Mouse (Mus musculus) limb, embryonic 12.5 days (tissue): ENCODE results near the gene Parva. TPM values are rescaled to one million over a fixed set of nuclear protein-coding genes. Genes with fewer than 3 reads are reported as not detected.

Experiments used
- ATAC-seq: fragments of 200-750 bp; cut with Nextera tagmentation; 2 replicates; pipeline ENCODE4 v1.8.0; 2017; ENCODE audit warnings: low read depth, moderate TSS enrichment; ENCODE audit not compliant: insufficient number of reproducible peaks, insufficient read depth, low FRiP score, low TSS enrichment
- H3K27ac ChIP-seq: fragments of 300-500 bp; sonication (generic); 2 replicates; pipeline ENCODE4 v1.5.1; 2016; ENCODE audit warnings: mild to moderate bottlenecking, moderate library complexity
- H3K27me3 ChIP-seq: fragments of 300-500 bp; sonication (generic); 2 replicates; pipeline ENCODE4 v1.6.1; 2016; ENCODE audit warnings: mild to moderate bottlenecking, moderate library complexity
- H3K36me3 ChIP-seq: fragments of 300-500 bp; sonication (generic); 2 replicates; pipeline ENCODE4 v1.6.1; 2016; ENCODE audit warnings: mild to moderate bottlenecking, moderate library complexity
- H3K4me1 ChIP-seq: fragments of 300-500 bp; sonication (generic); replicated peaks from 2 replicates; pipeline ENCODE4 v1.6.1; 2016
- H3K4me2 ChIP-seq: fragments of 300-500 bp; sonication (generic); 2 replicates; pipeline ENCODE4 v1.6.1; 2016; ENCODE audit warnings: mild to moderate bottlenecking, moderate library complexity
- H3K4me3 ChIP-seq: fragments of 300-500 bp; sonication (generic); replicated peaks from 2 replicates; pipeline ENCODE4 v1.5.1; 2016; ENCODE audit warnings: mild to moderate bottlenecking
- H3K9ac ChIP-seq: fragments of 300-500 bp; sonication (generic); replicated peaks from 2 replicates; pipeline ENCODE4 v1.6.1; 2016; ENCODE audit warnings: mild to moderate bottlenecking, moderate library complexity
- H3K9me3 ChIP-seq: fragments of 300-500 bp; sonication (generic); 2 replicates; pipeline ENCODE4 v1.6.1; 2016; ENCODE audit warnings: mild to moderate bottlenecking, moderate library complexity
- WGBS: fragments of 180-500 bp; shearing (Covaris S2); methylation state at CpG from one replicate; pipeline ENCODE4 v1.1.7; 2016; 5-methylcytosine and 5-hydroxymethylcytosine counted together
- polyA plus RNA-seq: library from polyadenylated mRNA; unstranded; fragments of >200 nt; fragmentation: Nextera tagmentation; extraction: Ambion mirVana; gene quantifications from 2 replicates; pipeline ENCODE4 v1.2.1, GENCODE M21; 2016

The Parva gene
- polyA plus RNA-seq, 1 experiment from 2014 or later: 82.7 TPM

DNA sequence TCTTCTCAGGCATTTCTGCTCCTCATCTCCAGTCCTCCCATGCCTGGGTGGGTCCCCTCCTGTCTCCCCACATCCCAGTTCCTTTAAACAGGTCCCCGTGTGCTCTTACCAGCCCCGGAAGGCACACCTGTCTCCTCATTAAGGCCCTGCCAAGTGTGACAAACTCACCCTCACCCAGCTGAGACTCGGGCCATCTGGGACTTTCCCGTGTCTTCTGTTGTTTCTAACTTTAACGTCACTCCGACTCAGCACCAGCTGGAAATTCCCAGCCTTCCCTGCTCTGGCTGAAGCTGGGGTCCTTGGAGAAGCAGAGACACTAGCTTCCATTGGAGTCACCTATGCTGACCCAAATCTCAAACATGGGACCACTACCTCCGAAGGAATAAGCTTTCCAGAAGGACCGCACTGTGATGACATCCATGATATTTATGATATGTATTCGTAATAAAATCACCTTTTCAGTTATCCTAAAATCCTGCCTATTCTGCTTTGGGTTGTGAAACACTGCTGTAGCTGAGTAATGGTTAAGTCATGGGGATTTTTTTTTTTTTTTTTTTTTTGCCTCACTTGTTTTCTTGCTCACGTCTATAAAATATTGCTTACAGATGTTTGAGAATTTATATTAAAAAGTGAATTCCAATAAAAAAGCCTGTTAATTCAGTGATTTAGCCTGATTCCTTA is 72.3 kb downstream of the Parva start:
- H3K4me2 ChIP-seq: peak overlapping the region; percentile 19
- 15% methylated on average over 10 of the region's 10 CpGs for WGBS
- ATAC-seq: no peak

DNA sequence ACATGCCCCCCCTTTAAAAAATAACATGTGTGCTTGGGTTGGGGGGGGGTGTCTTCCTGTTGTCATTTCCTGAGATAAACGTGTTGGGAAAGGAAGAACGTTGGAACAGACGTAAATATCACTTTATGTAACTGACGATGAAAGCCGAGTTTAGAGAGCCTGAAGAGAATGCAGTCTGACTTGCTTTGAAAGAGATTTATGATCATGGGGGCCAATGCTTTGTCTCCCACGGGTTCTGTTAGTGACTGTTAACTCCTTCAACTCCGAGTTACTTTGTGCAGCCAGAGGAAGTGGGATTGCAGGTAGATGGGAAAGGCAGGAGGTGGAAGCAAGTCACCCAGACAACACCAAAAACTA is 72.8 kb downstream of the Parva start:
- no peaks in the 10 kb centered on the region for H3K27me3 ChIP-seq
- ATAC-seq: no peak
- H3K4me3 ChIP-seq: no peak overlapping the region
- H3K4me2 ChIP-seq: peak overlapping the region; percentile 19; the same call in 1 of the 2 replicates
- no peak overlapping the region for H3K27ac ChIP-seq
- H3K4me1 ChIP-seq: peaks cover 73% of the 10 kb centered on the region
- H3K36me3 ChIP-seq: no peaks in the 10 kb centered on the region
- no peak overlapping the region for H3K9ac ChIP-seq
- WGBS: 1% methylated on average over 7 of the region's 7 CpGs
- no peaks in the 10 kb centered on the region for H3K9me3 ChIP-seq

More for the DNA sequence above, 72.3 kb downstream of the Parva start:
- H3K4me3 ChIP-seq: no peak overlapping the region
- H3K4me1 ChIP-seq: peaks cover 78% of the 10 kb centered on the region
- no peak overlapping the region for H3K9ac ChIP-seq
- no peaks in the 10 kb centered on the region for H3K36me3 ChIP-seq
- H3K9me3 ChIP-seq: no peaks in the 10 kb centered on the region
- peak overlapping the region; percentile 77 for H3K27ac ChIP-seq
- no peaks in the 10 kb centered on the region for H3K27me3 ChIP-seq

DNA sequence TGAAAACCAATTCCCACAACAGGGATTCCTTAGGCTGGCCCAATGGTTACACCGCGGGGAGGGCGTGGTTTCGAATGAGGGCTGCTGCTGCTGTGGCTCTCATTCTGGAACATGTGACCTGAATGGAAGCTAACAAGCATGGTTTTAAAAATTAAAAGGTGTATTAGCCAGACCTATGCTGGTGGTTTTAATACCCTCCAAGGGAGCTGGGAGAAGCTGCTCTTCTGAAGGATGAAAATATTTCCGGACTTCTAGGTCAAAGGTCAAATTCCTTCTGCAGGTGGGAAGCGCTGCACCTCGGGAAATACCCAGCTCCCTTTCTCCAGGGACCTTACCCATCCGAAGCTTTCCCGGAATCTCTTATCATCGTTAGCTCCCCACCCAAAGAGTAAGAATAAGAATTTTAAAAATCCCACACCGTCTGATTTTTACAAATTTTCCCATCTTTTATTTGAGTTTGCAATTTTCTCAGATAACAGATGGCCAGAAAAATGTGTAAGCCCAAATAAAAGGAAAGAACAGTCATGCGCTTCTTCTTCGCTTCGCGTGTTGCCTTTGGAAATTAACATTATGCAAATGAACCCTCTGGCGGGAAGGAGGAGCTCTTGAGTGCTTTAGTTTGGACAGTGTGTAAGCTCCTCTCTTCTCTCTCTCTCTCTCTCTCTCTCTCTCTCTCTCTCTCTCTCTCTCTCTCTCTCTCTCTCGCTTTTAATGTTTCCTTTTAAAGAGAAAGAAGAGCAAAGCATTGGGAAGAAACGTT is 74.9 kb downstream of the Parva start:
- H3K4me3 ChIP-seq: no peak overlapping the region
- 29% methylated on average over 17 of the region's 18 CpGs for WGBS
- no peak overlapping the region for H3K9ac ChIP-seq
- 0 out of 2 replicates have a peak, but pooled peaks cover 2% of the 10 kb centered on the region for H3K27me3 ChIP-seq
- no peaks in the 10 kb centered on the region for H3K9me3 ChIP-seq
- no peak for ATAC-seq
- peaks cover 64% of the 10 kb centered on the region for H3K4me1 ChIP-seq
- H3K36me3 ChIP-seq: no peaks in the 10 kb centered on the region
- peak overlapping the region; percentile 35 for H3K4me2 ChIP-seq
- H3K27ac ChIP-seq: peak overlapping the region; percentile 91

DNA sequence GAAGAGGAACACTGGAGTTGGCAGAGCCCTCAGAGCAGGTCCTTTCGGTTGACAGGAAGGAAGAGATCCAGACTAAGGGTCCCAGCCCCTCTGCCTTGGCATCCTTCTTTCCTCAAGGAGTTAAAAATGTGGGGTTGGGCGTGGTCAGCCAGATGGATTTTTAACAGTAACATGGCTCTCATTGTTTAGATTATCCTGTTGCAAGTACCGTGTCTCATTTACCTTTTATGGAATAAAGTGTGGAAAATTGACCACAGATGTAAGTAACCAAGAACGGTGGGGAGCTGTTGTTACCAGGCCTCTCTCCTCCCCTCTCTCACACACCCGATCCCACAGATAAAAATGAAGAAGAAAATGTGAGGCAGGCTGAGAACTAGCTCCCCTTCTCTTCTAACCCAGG is 75.5 kb downstream of the Parva start:
- peaks cover 64% of the 10 kb centered on the region for H3K4me1 ChIP-seq
- no peak for ATAC-seq
- no peaks in the 10 kb centered on the region for H3K9me3 ChIP-seq
- WGBS: 9% methylated on average over 5 of the region's 5 CpGs
- H3K9ac ChIP-seq: no peak overlapping the region; the same call in 1 of the 2 replicates
- H3K4me3 ChIP-seq: no peak overlapping the region
- H3K27ac ChIP-seq: peak overlapping the region; percentile 91
- H3K36me3 ChIP-seq: no peaks in the 10 kb centered on the region
- H3K27me3 ChIP-seq: 0 out of 2 replicates have a peak, but pooled peaks cover 6% of the 10 kb centered on the region
- H3K4me2 ChIP-seq: peak overlapping the region; percentile 35

DNA sequence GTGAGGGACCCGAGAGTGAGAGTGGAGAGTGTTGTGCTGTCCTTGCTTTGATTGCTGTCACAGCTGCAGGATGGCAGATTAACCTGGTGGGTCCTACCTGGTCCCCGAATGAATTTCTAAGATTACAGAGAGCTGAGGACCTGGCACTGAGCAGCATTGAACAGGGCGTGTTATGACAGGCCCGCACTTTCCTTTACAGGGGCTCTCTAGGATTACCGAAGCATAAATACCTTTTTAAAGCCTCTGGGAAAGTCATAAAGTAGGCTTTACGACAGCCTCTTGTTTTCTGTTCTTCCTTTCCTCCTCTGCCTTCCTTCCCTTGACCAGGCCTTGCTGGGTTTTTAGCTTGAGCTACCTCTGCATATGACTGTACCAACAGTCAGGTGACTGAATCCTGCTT is 76.1 kb downstream of the Parva start:
- peaks cover 63% of the 10 kb centered on the region for H3K4me1 ChIP-seq
- H3K4me2 ChIP-seq: peak overlapping the region; percentile 35
- no peak for ATAC-seq
- no peak overlapping the region for H3K9ac ChIP-seq
- 9% methylated on average over 6 of the region's 6 CpGs for WGBS
- H3K9me3 ChIP-seq: no peaks in the 10 kb centered on the region
- H3K27me3 ChIP-seq: peaks cover 10% of the 10 kb centered on the region; the same call in 1 of the 2 replicates
- no peaks in the 10 kb centered on the region for H3K36me3 ChIP-seq
- H3K4me3 ChIP-seq: no peak overlapping the region
- H3K27ac ChIP-seq: peak overlapping the region; percentile 91

DNA sequence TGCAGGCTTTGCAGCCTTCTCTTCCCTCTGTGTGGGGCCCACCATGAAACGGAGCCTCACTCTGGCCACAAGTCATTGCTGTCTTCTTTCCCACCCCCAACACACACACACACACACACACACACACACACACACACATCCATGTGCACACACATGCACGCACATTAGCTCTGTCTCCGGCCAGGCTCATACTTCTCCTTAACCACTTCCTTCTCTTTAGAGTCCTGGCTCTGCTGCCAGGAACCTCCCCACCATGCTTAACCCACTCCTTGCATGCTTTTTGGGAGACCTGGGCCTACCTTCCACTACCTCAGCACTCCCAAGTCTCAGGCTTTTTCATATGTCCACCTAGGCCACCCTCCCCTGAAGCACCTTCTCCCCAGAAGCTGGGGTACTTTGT is 76.6 kb downstream of the Parva start:
- no peaks in the 10 kb centered on the region for H3K9me3 ChIP-seq
- WGBS: 27% methylated on average over 3 of the region's 3 CpGs
- peak overlapping the region; percentile 91 for H3K27ac ChIP-seq
- no peak overlapping the region for H3K4me3 ChIP-seq
- no peak overlapping the region for H3K9ac ChIP-seq
- H3K4me2 ChIP-seq: peak overlapping the region; percentile 35; the same call in 1 of the 2 replicates
- no peaks in the 10 kb centered on the region for H3K36me3 ChIP-seq
- peaks cover 63% of the 10 kb centered on the region for H3K4me1 ChIP-seq
- H3K27me3 ChIP-seq: peaks cover 14% of the 10 kb centered on the region; the same call in 1 of the 2 replicates
- no peak for ATAC-seq

DNA sequence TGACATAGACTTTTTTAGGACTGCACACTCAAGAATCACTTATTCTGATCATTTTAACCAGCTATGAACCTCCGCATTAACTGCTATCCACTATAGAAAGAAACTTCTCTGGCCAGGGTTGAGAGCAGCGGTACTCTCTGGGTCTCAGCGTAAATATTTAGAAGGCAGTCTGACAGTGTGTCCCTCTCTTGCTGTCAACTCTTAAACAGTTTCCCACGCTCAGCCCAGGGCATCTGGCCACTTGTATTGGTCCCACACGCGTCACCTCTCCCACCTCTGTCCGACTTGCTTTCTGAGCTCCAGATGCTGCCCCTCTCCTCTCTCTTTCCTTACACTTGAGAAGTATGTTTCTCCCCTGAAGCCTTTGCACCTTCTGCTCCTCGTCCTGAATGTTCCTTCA is 81.8 kb downstream of the Parva start:
- Histone ChIP-seq H3K9me3 (no peaks in the 10 kb centered on the region), H3K27ac (no peak overlapping the region), H3K4me2 (no peak overlapping the region), H3K27me3 (peaks cover 15% of the 10 kb centered on the region; the same call in 1 of the 2 replicates), H3K36me3 (no peaks in the 10 kb centered on the region), H3K4me1 (peaks cover 53% of the 10 kb centered on the region), H3K9ac (no peak overlapping the region), H3K4me3 (no peak overlapping the region)
- no peak for ATAC-seq
- 55% methylated on average over 8 of the region's 8 CpGs for WGBS

DNA sequence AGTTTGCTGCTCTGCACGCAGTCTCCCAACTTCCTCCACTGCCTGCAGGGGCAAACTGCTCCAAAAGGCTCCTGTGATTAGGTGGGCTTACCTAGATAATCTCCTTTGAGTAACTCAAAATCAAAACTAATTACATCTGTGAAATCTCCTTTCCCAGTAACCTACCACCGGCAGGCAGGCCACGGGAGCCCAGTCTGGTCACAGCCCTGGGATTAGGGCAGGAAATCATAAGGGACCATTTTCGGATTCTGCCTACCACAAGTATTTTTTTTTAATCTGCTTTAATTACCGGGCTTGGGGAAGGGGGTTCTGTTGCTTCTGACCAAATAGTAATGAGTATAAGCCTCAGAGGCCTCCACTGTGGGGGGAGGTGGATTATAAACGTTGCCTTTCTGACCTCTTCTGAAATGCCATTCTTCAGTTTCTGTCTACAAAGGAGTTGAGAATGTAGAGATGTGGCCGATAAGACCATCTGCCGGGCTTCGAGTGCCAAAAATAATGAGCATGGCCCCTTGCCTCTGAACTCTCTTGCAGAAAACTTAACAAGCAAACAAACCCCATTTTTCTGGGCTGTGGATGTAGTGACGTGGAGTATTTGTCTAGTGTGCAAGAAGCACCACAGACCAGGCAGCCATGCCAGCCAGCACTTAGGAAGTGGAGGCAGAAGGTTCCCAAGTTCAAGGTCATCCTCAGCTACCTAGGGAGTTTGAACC is 83.2 kb downstream of the Parva start:
- Histone ChIP-seq H3K27ac (peak overlapping the region; percentile 17; the same call in 1 of the 2 replicates), H3K9ac (no peak overlapping the region), H3K27me3 (peaks cover 15% of the 10 kb centered on the region; the same call in 1 of the 2 replicates), H3K36me3 (no peaks in the 10 kb centered on the region), H3K4me1 (peaks cover 50% of the 10 kb centered on the region), H3K9me3 (no peaks in the 10 kb centered on the region), H3K4me3 (no peak overlapping the region), H3K4me2 (no peak overlapping the region)
- no peak for ATAC-seq
- whole genome bisulfite sequencing: 28% methylated on average over 10 of the region's 10 CpGs

DNA sequence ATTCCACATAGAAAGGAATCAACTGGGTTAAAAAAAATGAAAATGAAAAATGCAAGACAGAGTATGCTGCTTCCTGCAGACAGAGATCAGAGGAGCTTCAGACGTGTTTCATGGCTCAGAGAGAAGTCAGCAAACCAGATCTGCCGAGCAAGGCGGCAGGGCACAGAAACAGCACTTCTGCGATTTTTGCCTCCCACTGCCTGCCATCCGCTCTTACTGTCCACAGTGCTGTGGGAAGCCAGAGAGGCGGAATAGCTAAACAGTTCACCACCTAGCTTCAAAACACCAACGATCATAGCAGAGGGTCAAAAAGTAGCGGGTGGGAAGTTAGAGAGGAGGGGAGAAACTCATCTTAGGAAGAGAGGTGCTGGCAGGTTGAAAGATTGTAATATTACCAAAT is 84.0 kb downstream of the Parva start:
- 68% methylated on average over 8 of the region's 8 CpGs for WGBS

DNA sequence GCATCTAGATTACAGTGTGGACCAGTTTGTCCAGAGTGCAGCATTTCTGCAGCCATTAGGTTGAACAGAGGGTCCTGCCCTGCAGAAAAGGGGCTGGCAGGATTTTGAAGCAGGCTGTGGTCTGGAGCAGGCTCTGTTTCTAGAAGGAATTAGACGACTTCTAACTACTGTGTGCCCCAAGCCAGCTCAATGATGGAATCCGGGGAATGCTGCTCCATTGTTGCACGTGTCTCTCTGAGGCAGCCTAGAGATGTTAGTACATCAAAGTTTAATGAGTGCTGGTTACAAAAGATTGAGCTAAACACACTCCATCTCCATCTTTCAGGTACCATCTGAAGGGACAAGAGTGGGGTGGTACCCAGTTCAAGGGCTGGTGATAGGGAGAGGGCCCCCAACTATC is 85.0 kb downstream of the Parva start:
- H3K27ac ChIP-seq: no peak overlapping the region

More for the DNA sequence above, 84.0 kb downstream of the Parva start:
- Histone ChIP-seq H3K9ac (no peak overlapping the region), H3K9me3 (no peaks in the 10 kb centered on the region), H3K27ac (no peak overlapping the region), H3K27me3 (peaks cover 15% of the 10 kb centered on the region; the same call in 1 of the 2 replicates), H3K4me1 (peaks cover 46% of the 10 kb centered on the region), H3K4me2 (no peak overlapping the region), H3K36me3 (no peaks in the 10 kb centered on the region), H3K4me3 (no peak overlapping the region)
- ATAC-seq: no peak

DNA sequence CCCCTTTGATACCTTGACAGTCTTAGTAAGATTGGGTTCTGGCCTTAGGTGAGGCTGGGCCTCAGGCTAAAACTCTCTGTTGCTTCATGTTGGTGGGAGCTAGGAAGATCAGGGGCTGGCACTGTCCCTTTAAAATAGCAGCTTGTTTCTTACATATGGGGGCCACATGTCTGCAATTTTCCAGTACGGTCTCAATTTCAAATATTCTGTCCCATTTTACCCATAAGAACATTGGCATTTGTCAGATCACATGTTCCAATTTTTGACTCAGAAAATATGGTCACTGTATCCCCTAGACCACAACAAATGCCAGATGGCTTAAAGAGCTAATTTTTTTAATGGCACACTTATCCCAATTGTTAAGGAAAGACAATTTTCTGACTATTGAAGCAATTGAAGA is 85.6 kb downstream of the Parva start:
- no peaks in the 10 kb centered on the region for H3K9me3 ChIP-seq
- no peak for ATAC-seq
- H3K27ac ChIP-seq: no peak overlapping the region
- peaks cover 46% of the 10 kb centered on the region for H3K4me1 ChIP-seq
- no peak overlapping the region for H3K4me2 ChIP-seq
- WGBS: 38% methylated on average over 1 of the region's 1 CpGs
- H3K27me3 ChIP-seq: peaks cover 9% of the 10 kb centered on the region; the same call in 1 of the 2 replicates
- no peaks in the 10 kb centered on the region for H3K36me3 ChIP-seq
- no peak overlapping the region for H3K4me3 ChIP-seq
- H3K9ac ChIP-seq: no peak overlapping the region

More for the DNA sequence above, 85.0 kb downstream of the Parva start:
- Histone ChIP-seq H3K4me2 (no peak overlapping the region), H3K36me3 (no peaks in the 10 kb centered on the region), H3K27me3 (peaks cover 13% of the 10 kb centered on the region; the same call in 1 of the 2 replicates), H3K9me3 (no peaks in the 10 kb centered on the region), H3K4me3 (no peak overlapping the region), H3K4me1 (peaks cover 46% of the 10 kb centered on the region), H3K9ac (no peak overlapping the region)
- 42% methylated on average over 3 of the region's 3 CpGs for WGBS
- ATAC-seq: no peak
